Mouse (Mus musculus) spleen, adult 2 months (tissue): Measurements from ENCODE around the gene Ptpa. TPM values are rescaled to one million over a fixed set of nuclear protein-coding genes. Genes with fewer than 3 reads are reported as not detected.

Source experiments
- DNase-seq, 2 experiments: peaks; one replicate each; pipeline versions ENCODE4 v3.0.0 to v3.0.0-alpha.2; 2012 to 2021; ENCODE audit warnings: low spot score in 2 of 2, low read depth in 1 of 2
- H3K27ac ChIP-seq: fragments of 200-500 bp; 2 replicates; pipeline ENCODE4 v1.5.1; 2012; ENCODE audit warnings: low read length, inconsistent platforms; ENCODE audit not compliant: insufficient read depth
- H3K27me3 ChIP-seq: fragments of 200-500 bp; 2 replicates; pipeline ENCODE4 v1.6.1; 2012; ENCODE audit warnings: mild to moderate bottlenecking, moderate library complexity, low read length, inconsistent platforms; ENCODE audit not compliant: control insufficient read depth, insufficient read depth
- H3K36me3 ChIP-seq: fragments of 200-500 bp; 2 replicates; pipeline ENCODE4 v1.6.1; 2012; ENCODE audit warnings: mild to moderate bottlenecking, low read length, inconsistent platforms; ENCODE audit not compliant: control insufficient read depth, insufficient read depth
- H3K4me1 ChIP-seq: fragments of 200-500 bp; 2 replicates; pipeline ENCODE4 v1.6.1; 2011; ENCODE audit warnings: inconsistent platforms; ENCODE audit not compliant: control insufficient read depth, insufficient read depth, insufficient read length
- H3K4me3 ChIP-seq: fragments of 200-500 bp; 2 replicates; pipeline ENCODE4 v1.5.1; 2011; ENCODE audit warnings: mild to moderate bottlenecking, inconsistent platforms; ENCODE audit not compliant: insufficient read depth, insufficient read length; ENCODE audit errors: extremely low read depth
- CTCF ChIP-seq: fragments of 200-500 bp; IDR thresholded peaks from 2 replicates; pipeline ENCODE4 v1.5.1; 2011; ENCODE audit warnings: mild to moderate bottlenecking, inconsistent platforms; ENCODE audit not compliant: insufficient read depth, insufficient read length, insufficient replicate concordance; ENCODE audit errors: extremely low read depth
- POLR2A ChIP-seq: fragments of 200-500 bp; IDR thresholded peaks from 2 replicates; pipeline ENCODE4 v1.6.1; 2011; ENCODE audit warnings: low read depth, low read length, inconsistent platforms
- WGBS: fragments of 180-500 bp; shearing (Covaris S2); methylation state at CpG from one replicate; pipeline ENCODE4 v1.1.7; 2018; 5-methylcytosine and 5-hydroxymethylcytosine counted together
- polyA plus RNA-seq: library from polyadenylated mRNA; depleted of rRNA; stranded (reverse); fragments of >200 nt; gene quantifications from 2 replicates; pipeline ENCODE4 v1.2.3, GENCODE M21; 2012

The Ptpa gene
- polyA plus RNA-seq, 1 experiment = 136 TPM

DNA sequence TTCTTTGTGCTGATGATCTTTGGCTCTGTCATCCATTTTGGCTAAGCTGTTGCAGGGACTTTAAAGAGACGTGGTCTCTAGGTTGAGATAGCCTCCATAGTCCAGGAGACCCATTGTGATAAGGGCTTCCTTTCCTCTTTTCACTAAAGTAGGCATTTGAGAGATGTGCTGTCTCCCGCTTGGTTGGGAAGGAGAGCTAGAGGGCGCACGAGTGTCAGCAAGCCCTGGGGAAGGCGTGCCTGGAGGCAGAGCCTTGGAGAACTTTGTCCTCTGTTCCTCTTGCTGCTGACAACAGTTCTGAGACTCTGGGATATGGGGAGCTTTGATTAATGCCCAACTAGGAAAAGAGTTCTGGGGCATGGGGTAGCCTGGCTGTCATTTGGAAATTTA, 20.3 kb downstream of the Ptpa start:
- Histone ChIP-seq H3K4me1 (peaks cover under 1% of the 10 kb centered on the region; the same call in 1 of the 2 replicates), H3K36me3 (peaks cover 31% of the 10 kb centered on the region), H3K27ac (no peak overlapping the region), H3K4me3 (no peak overlapping the region), H3K27me3 (no peaks in the 10 kb centered on the region)
- 91% methylated on average over 5 of the region's 5 CpGs for WGBS
- no peak for TF ChIP-seq CTCF
- TF ChIP-seq POLR2A = no peak
- no peak for DNase-seq

DNA sequence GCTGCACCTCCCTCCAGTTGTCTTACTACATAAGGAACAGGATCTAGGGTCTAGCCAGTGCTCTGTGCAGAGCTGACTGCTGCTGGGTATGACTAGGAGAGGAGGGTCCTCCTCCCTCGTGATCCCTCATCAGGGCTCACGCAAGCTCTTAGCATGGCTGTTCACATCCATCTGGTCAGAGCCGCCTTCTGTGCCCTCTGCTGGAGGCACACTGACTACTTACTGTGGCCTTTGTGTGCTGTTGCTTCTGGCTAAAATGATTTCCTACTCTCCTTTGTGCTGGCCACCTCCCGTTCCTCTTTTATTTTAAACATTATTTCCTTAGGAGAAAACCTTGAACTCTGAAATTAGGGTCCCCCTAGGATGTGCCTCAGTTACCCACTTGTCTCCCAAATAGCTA, 21.0 kb downstream of the Ptpa start:
- DNase-seq = no peak
- Histone ChIP-seq H3K36me3 (peaks cover 30% of the 10 kb centered on the region), H3K4me3 (no peak overlapping the region), H3K27me3 (no peaks in the 10 kb centered on the region), H3K27ac (no peak overlapping the region), H3K4me1 (peaks cover 5% of the 10 kb centered on the region; the same call in 1 of the 2 replicates)
- WGBS = 91% methylated on average over 4 of the region's 4 CpGs
- TF ChIP-seq CTCF = no peak
- no peak for TF ChIP-seq POLR2A

DNA sequence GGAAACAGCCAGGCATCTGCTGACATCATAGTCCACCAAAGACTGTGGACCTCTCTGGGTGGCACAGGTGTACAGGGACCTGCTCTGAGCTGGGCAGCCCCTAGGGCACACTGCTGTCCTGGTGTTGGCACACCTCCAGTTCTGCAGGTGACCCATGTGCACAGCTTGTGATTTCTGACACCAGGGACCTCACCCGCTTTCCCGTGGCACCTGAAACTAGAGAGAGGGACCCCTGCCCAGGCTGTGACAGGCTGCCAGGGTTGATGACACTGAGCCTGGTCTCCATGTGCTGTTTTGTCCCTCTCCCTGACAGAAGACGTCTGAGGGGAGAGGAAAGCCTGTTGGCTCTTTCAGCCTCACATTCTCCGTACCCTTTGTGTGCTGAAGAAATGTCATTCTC, 22.0 kb downstream of the Ptpa start:
- H3K36me3 ChIP-seq = peaks cover 26% of the 10 kb centered on the region
- DNase-seq = no peak
- H3K27me3 ChIP-seq = no peaks in the 10 kb centered on the region
- 91% methylated on average over 4 of the region's 4 CpGs for WGBS
- TF ChIP-seq CTCF (no peak), POLR2A (no peak)
- H3K27ac ChIP-seq = no peak overlapping the region
- H3K4me1 ChIP-seq = peaks cover 14% of the 10 kb centered on the region
- no peak overlapping the region for H3K4me3 ChIP-seq

DNA sequence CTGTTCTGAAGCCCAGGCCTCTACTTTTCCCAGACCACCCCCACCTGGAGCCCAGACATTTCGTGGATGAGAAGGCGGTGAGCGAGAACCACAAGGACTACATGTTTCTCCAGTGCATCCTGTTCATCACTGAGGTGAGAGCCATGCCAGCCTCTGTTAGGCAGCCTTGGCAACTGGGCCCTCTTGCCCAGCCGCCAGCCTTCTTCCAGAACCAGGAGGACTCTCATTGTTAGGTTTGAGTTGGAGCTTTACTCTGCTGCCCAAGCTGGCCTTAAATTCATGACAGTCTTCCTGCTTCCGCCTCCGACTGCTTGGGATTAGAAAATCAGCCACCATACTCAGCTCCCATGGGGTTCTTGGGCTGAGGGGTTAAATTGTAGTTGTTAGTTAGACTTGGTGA, 23.8 kb downstream of the Ptpa start:
- WGBS = 94% methylated on average over 6 of the region's 6 CpGs
- no peak for DNase-seq
- H3K4me3 ChIP-seq = no peak overlapping the region
- peak overlapping the region; percentile 99 for H3K27ac ChIP-seq
- H3K36me3 ChIP-seq = peaks cover 19% of the 10 kb centered on the region
- no peaks in the 10 kb centered on the region for H3K27me3 ChIP-seq
- TF ChIP-seq CTCF (no peak), POLR2A (no peak)
- peaks cover 15% of the 10 kb centered on the region for H3K4me1 ChIP-seq

DNA sequence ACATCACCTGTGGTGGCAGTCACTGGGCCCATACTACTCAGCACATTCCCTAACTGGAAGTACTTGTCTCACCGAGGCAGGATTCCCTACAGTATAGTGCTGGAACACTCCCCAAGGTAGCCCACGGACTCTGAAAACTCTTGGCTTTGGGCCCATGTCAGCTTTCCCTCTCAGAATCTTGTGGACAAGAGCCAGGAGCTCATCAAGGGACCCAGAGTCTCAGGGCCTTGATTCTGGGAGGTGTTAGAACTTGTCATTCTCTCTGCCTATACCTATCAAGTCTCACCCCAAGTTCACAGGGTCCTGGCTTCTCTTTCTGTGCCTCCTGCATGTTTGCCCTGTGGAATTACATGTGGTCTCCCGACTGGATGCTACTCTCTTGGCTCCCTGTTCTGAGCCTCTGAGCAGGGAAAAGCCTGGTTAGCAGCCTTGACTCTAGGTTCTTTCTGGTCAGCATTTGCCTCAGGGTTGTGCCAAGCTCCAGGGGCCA, 24.4 kb downstream of the Ptpa start:
- 74% methylated on average over 3 of the region's 3 CpGs for WGBS
- no peaks in the 10 kb centered on the region for H3K27me3 ChIP-seq
- peak overlapping the region; percentile 99 for H3K27ac ChIP-seq
- peaks cover 15% of the 10 kb centered on the region for H3K4me1 ChIP-seq
- no peak for TF ChIP-seq POLR2A
- no peak for TF ChIP-seq CTCF
- H3K4me3 ChIP-seq = no peak overlapping the region
- DNase-seq = no peak
- peaks cover 19% of the 10 kb centered on the region for H3K36me3 ChIP-seq

DNA sequence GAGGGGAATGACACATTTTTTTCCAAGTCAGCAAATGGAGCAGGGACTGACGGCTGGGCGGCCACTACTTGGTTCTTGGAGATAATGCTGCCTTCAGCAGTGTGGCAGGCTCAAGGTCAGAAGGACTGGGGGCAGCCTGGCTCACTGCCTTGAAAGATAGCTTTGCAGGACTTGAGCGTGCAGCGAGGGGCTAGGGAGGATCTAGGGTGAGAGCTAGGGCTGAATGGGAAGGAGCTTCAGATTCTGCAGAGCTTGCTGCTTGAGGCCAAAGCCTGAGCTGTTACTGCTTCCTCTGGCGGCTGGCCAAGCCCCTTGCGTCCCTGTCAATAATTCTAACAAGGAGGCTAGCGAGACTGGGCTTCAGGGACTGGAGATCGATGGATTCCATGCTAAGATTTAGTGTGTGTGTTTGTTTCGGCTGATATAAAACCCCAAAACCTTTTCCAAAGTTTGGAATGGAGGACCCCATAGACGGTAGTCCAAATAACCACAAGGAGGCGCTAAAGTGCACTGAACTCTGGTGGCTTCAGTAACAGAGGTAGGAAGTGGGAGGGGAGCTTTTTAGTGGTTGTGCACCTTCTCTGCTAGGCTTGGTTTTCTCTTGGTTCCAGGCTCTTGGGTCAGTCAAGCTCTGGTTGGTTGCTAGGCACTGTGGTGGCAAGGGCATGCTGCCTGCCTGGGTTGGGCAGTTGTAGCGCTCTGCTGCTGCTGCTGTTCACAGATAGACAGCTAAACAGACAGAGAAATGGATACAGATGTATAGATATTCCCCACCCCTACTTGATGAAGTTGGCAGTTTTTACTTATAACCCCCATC, 25.1 kb downstream of the Ptpa start:
- Histone ChIP-seq H3K36me3 (peaks cover 19% of the 10 kb centered on the region), H3K27me3 (no peaks in the 10 kb centered on the region), H3K4me1 (peaks cover 15% of the 10 kb centered on the region), H3K4me3 (peak overlapping the region; percentile 40; the same call in 1 of the 2 replicates), H3K27ac (peak overlapping the region; percentile 99)
- peak; percentile 62 to 82 for DNase-seq
- WGBS = 25% methylated on average over 12 of the region's 12 CpGs
- no peak; the same call in 1 of the 2 replicates for TF ChIP-seq POLR2A
- TF ChIP-seq CTCF = peak; percentile 61; the same call in 1 of the 2 replicates
